Mouse (Mus musculus): Measurements from ENCODE around the gene H2-DMb2. TPM values are rescaled to one million over a fixed set of nuclear protein-coding genes. Genes with fewer than 3 reads are reported as not detected.

The H2-DMb2 gene
- polyA plus RNA-seq, 1 experiment = 0.84 TPM

GRCm38 (mm10) chr17:34196941-34197894 lies 54.1 kb downstream of the H2-DMb2 start, which contains the start of gene Psmb8:
Gene Psmb8, plus strand, starts transcription at chr17:34197721.
- TF ChIP-seq CTCF (IDR thresholded peaks at IDR 0.05; ENCODE audit: extremely low read depth, insufficient read depth, low read length) = no peak
- no peak for TF ChIP-seq POLR2A (IDR thresholded peaks at IDR 0.05; ENCODE audit: extremely low read depth, insufficient read depth, low read length)
- no peaks in the 10 kb centered on the region; the same call in 1 of the 2 replicates for H3K4me1 ChIP-seq (ENCODE audit: control insufficient read depth, insufficient read depth, low read length)
- peak within 1 kb of the TSS; percentile 40 for H3K4me3 ChIP-seq (ENCODE audit: insufficient read depth, low read length)
- no peak within 1 kb of the TSS for H3K27ac ChIP-seq (ENCODE audit: insufficient read depth, low read length)

- H3K4me1 ChIP-seq (ENCODE audit: control insufficient read depth, insufficient read depth, low read length) = no peaks in the 10 kb centered on the region; the same call in 1 of the 2 replicates
- H3K27ac ChIP-seq (ENCODE audit: insufficient read depth, low read length) = no peak overlapping the region
- peak overlapping the region; percentile 40 for H3K4me3 ChIP-seq (ENCODE audit: insufficient read depth, low read length)
- TF ChIP-seq POLR2A (IDR thresholded peaks at IDR 0.05; ENCODE audit: extremely low read depth, insufficient read depth, low read length) (no peak), CTCF (IDR thresholded peaks at IDR 0.05; ENCODE audit: extremely low read depth, insufficient read depth, low read length) (no peak)
Observed at GRCm38 (mm10) chr17:34197904-34198520, 54.9 kb downstream of the H2-DMb2 start.

- Histone ChIP-seq H3K4me1 (ENCODE audit: control insufficient read depth, insufficient read depth, low read length) (no peaks in the 10 kb centered on the region; the same call in 1 of the 2 replicates), H3K27ac (ENCODE audit: insufficient read depth, low read length) (no peak overlapping the region), H3K4me3 (ENCODE audit: insufficient read depth, low read length) (peak overlapping the region; percentile 40)
- no peak for TF ChIP-seq CTCF (IDR thresholded peaks at IDR 0.05; ENCODE audit: extremely low read depth, insufficient read depth, low read length)
- TF ChIP-seq POLR2A (IDR thresholded peaks at IDR 0.05; ENCODE audit: extremely low read depth, insufficient read depth, low read length) = no peak
Observed at GRCm38 (mm10) chr17:34198521-34198912, 55.4 kb downstream of the H2-DMb2 start.

- no peaks in the 10 kb centered on the region; the same call in 1 of the 2 replicates for H3K4me1 ChIP-seq (ENCODE audit: control insufficient read depth, insufficient read depth, low read length)
- no peak overlapping the region for H3K27ac ChIP-seq (ENCODE audit: insufficient read depth, low read length)
- TF ChIP-seq POLR2A (IDR thresholded peaks at IDR 0.05; ENCODE audit: extremely low read depth, insufficient read depth, low read length) (no peak), CTCF (IDR thresholded peaks at IDR 0.05; ENCODE audit: extremely low read depth, insufficient read depth, low read length) (no peak)
- peak overlapping the region; percentile 40; the same call in 1 of the 2 replicates for H3K4me3 ChIP-seq (ENCODE audit: insufficient read depth, low read length)
Observed at GRCm38 (mm10) chr17:34199050-34199619, 56.0 kb downstream of the H2-DMb2 start.

GRCm38 (mm10) chr17:34200047-34200446 lies 56.9 kb downstream of the H2-DMb2 start:
- H3K4me1 ChIP-seq (ENCODE audit: control insufficient read depth, insufficient read depth, low read length) = no peaks in the 10 kb centered on the region; the same call in 1 of the 2 replicates
- no peak overlapping the region for H3K4me3 ChIP-seq (ENCODE audit: insufficient read depth, low read length)
- no peak overlapping the region for H3K27ac ChIP-seq (ENCODE audit: insufficient read depth, low read length)
- TF ChIP-seq POLR2A (IDR thresholded peaks at IDR 0.05; ENCODE audit: extremely low read depth, insufficient read depth, low read length) (no peak), CTCF (IDR thresholded peaks at IDR 0.05; ENCODE audit: extremely low read depth, insufficient read depth, low read length) (no peak)

- Histone ChIP-seq H3K4me3 (ENCODE audit: insufficient read depth, low read length) (no peak overlapping the region), H3K4me1 (ENCODE audit: control insufficient read depth, insufficient read depth, low read length) (no peaks in the 10 kb centered on the region; the same call in 1 of the 2 replicates), H3K27ac (ENCODE audit: insufficient read depth, low read length) (no peak overlapping the region)
- no peak for TF ChIP-seq CTCF (IDR thresholded peaks at IDR 0.05; ENCODE audit: extremely low read depth, insufficient read depth, low read length)
- no peak for TF ChIP-seq POLR2A (IDR thresholded peaks at IDR 0.05; ENCODE audit: extremely low read depth, insufficient read depth, low read length)
Observed at GRCm38 (mm10) chr17:34200772-34201505, 57.8 kb downstream of the H2-DMb2 start.

Other genes starting within 250 kb of the H2-DMb2 start
- gene Platr17, start 238.2 kb upstream of the H2-DMb2 start, polyA plus RNA-seq (2012; rRNA removed) = 1.7 TPM in 2 replicates
- 27.2 and 27.4 TPM in 2 replicates for gene Daxx, start 233.9 kb upstream of the H2-DMb2 start, polyA plus RNA-seq (2012; rRNA removed)
- gene Tapbp, start 227.4 kb upstream of the H2-DMb2 start, polyA plus RNA-seq (2012; rRNA removed) = 22.1 and 22.3 TPM in 2 replicates
- 31.9 and 33.5 TPM in 2 replicates for gene Zbtb22, start 227.4 kb upstream of the H2-DMb2 start, polyA plus RNA-seq (2012; rRNA removed)
- 164 and 177 TPM in 2 replicates for gene Rgl2, start 213.8 kb upstream of the H2-DMb2 start, polyA plus RNA-seq (2012; rRNA removed)
- gene Pfdn6, start 203.0 kb upstream of the H2-DMb2 start, polyA plus RNA-seq (2012; rRNA removed) = 113 and 116 TPM in 2 replicates
- gene Wdr46, start 202.6 kb upstream of the H2-DMb2 start, polyA plus RNA-seq (2012; rRNA removed) = 13.5 TPM in 2 replicates
- gene B3galt4, start 191.8 kb upstream of the H2-DMb2 start, polyA plus RNA-seq (2012; rRNA removed) = 7.0 and 7.8 TPM in 2 replicates
- gene Vps52, start 187.5 kb upstream of the H2-DMb2 start, polyA plus RNA-seq (2012; rRNA removed) = 79.3 and 82.2 TPM in 2 replicates
- 410 and 435 TPM in 2 replicates for gene Rps18, start 187.3 kb upstream of the H2-DMb2 start, polyA plus RNA-seq (2012; rRNA removed)
- gene H2-K1, start 143.0 kb upstream of the H2-DMb2 start, polyA plus RNA-seq (2012; rRNA removed) = 72.2 and 79.0 TPM in 2 replicates
- 73.1 and 73.2 TPM in 2 replicates for gene Ring1, start 118.6 kb upstream of the H2-DMb2 start, polyA plus RNA-seq (2012; rRNA removed)
- 59.6 and 61.7 TPM in 2 replicates for gene H2-Ke6, start 115.2 kb upstream of the H2-DMb2 start, polyA plus RNA-seq (2012; rRNA removed)
- gene Slc39a7, start 111.6 kb upstream of the H2-DMb2 start, polyA plus RNA-seq (2012; rRNA removed) = 92.7 and 103 TPM in 2 replicates
- gene Rxrb, start 111.5 kb upstream of the H2-DMb2 start, polyA plus RNA-seq (2012; rRNA removed) = 78.5 and 81.5 TPM in 2 replicates
- gene Col11a2, start 103.9 kb upstream of the H2-DMb2 start, polyA plus RNA-seq (2012; rRNA removed) = 9.3 and 12.1 TPM in 2 replicates
- 1.4 and 1.7 TPM in 2 replicates for gene H2-Oa, start 51.0 kb upstream of the H2-DMb2 start, polyA plus RNA-seq (2012; rRNA removed)
- 27.3 and 29.4 TPM in 2 replicates for gene H2-DMa, start 23.8 kb upstream of the H2-DMb2 start, polyA plus RNA-seq (2012; rRNA removed)
- 181 and 184 TPM in 2 replicates for gene Brd2, start 20.7 kb upstream of the H2-DMb2 start, polyA plus RNA-seq (2012; rRNA removed)
- gene H2-DMb1, start 9.8 kb downstream of the H2-DMb2 start, polyA plus RNA-seq (2012; rRNA removed) = 3.6 and 4.5 TPM in 2 replicates
- gene Tap1, start 44.2 kb downstream of the H2-DMb2 start, polyA plus RNA-seq (2012; rRNA removed) = 2.7 and 3.4 TPM in 2 replicates
- gene Psmb9, start 44.5 kb downstream of the H2-DMb2 start, polyA plus RNA-seq (2012; rRNA removed) = 3.0 and 3.8 TPM in 2 replicates
- gene Psmb8, start 54.4 kb downstream of the H2-DMb2 start, polyA plus RNA-seq (2012; rRNA removed) = 8.7 and 10.1 TPM in 2 replicates
- 7.9 and 8.3 TPM in 2 replicates for gene Tap2, start 60.2 kb downstream of the H2-DMb2 start, polyA plus RNA-seq (2012; rRNA removed)
- gene H2-Ob, start 95.6 kb downstream of the H2-DMb2 start, polyA plus RNA-seq (2012; rRNA removed) = 1.0 and 1.5 TPM in 2 replicates
- gene H2-Ab1, start 114.4 kb downstream of the H2-DMb2 start, polyA plus RNA-seq (2012; rRNA removed) = 3.1 and 3.6 TPM in 2 replicates
- 2.8 and 2.9 TPM in 2 replicates for gene H2-Aa, start 144.5 kb downstream of the H2-DMb2 start, polyA plus RNA-seq (2012; rRNA removed)
- gene H2-Eb1, start 162.6 kb downstream of the H2-DMb2 start, polyA plus RNA-seq (2012; rRNA removed) = 3.2 and 3.3 TPM in 2 replicates
- gene H2-Eb2, start 182.4 kb downstream of the H2-DMb2 start, polyA plus RNA-seq (2012; rRNA removed) = 0.04 TPM in 1 of 2 replicates, not detected in the other
- gene Btnl2, start 211.5 kb downstream of the H2-DMb2 start, polyA plus RNA-seq (2012; rRNA removed) = not detected in 2 replicates
- 0.04 TPM in 1 of 2 replicates, not detected in the other for gene Btnl1, start 233.8 kb downstream of the H2-DMb2 start, polyA plus RNA-seq (2012; rRNA removed)

All from cortical plate, adult 2 months (tissue).